Mouse (Mus musculus): ENCODE results near the gene Rtn4ip1. TPM values are rescaled to one million over a fixed set of nuclear protein-coding genes. Genes with fewer than 3 reads are reported as not detected.
"Not testable (repeated sequence)": the region's sequence is repeated elsewhere in the genome, so short reads cannot be mapped to it uniquely, and the experiment has no call there.

The Rtn4ip1 gene
- polyA plus RNA-seq, 1 experiment from 2014 or later = 25.7 TPM

GRCm38 (mm10) chr10:43945435-43945834 is 43.8 kb downstream of the Rtn4ip1 start:
- no peaks in the 10 kb centered on the region for H3K36me3 ChIP-seq (ENCODE audit: control insufficient read depth, insufficient read depth, low read length)
- 75% methylated on average over 4 of the region's 4 CpGs for WGBS (ENCODE audit: insufficient replicate concordance)
- H3K27me3 ChIP-seq (ENCODE audit: control insufficient read depth, insufficient read depth, low read length) = no peaks in the 10 kb centered on the region
- no peak for ATAC-seq (replicated peaks; ENCODE audit: insufficient number of reproducible peaks, low FRiP score, low TSS enrichment)
- H3K4me2 ChIP-seq = no peak overlapping the region
- no peak overlapping the region for H3K9ac ChIP-seq (ENCODE audit: low read depth, low read length)
- no peak overlapping the region for H3K4me3 ChIP-seq (ENCODE audit: low read depth, low read length)
- no peaks in the 10 kb centered on the region for H3K9me3 ChIP-seq (replicated peaks; ENCODE audit: control insufficient read depth, low read length)
- H3K27ac ChIP-seq (ENCODE audit: low read depth, low read length) = no peak overlapping the region
- H3K4me1 ChIP-seq (ENCODE audit: control insufficient read depth, insufficient read depth, low read length) = 0 out of 2 replicates have a peak, but pooled peaks cover 2% of the 10 kb centered on the region

- no peak for ATAC-seq (replicated peaks; ENCODE audit: insufficient number of reproducible peaks, low FRiP score, low TSS enrichment)
- no peak overlapping the region for H3K9ac ChIP-seq (ENCODE audit: low read depth, low read length)
Measured at GRCm38 (mm10) chr10:43953942-43954341, 52.3 kb downstream of the Rtn4ip1 start.

GRCm38 (mm10) chr10:43964943-43965342 is 63.3 kb downstream of the Rtn4ip1 start:
- Histone ChIP-seq H3K9ac (ENCODE audit: low read depth, low read length) (no peak overlapping the region), H3K27ac (ENCODE audit: low read depth, low read length) (no peak overlapping the region), H3K27me3 (ENCODE audit: control insufficient read depth, insufficient read depth, low read length) (no peaks in the 10 kb centered on the region), H3K9me3 (replicated peaks; ENCODE audit: control insufficient read depth, low read length) (no peaks in the 10 kb centered on the region), H3K36me3 (ENCODE audit: control insufficient read depth, insufficient read depth, low read length) (no peaks in the 10 kb centered on the region), H3K4me2 (no peak overlapping the region), H3K4me1 (ENCODE audit: control insufficient read depth, insufficient read depth, low read length) (no peaks in the 10 kb centered on the region), H3K4me3 (ENCODE audit: low read depth, low read length) (no peak overlapping the region)
- no peak for ATAC-seq (replicated peaks; ENCODE audit: insufficient number of reproducible peaks, low FRiP score, low TSS enrichment)
- 51% methylated on average over 2 of the region's 2 CpGs for WGBS (ENCODE audit: insufficient replicate concordance)

More at GRCm38 (mm10) chr10:43953942-43954341, 52.3 kb downstream of the Rtn4ip1 start:
- H3K36me3 ChIP-seq (ENCODE audit: control insufficient read depth, insufficient read depth, low read length) = no peaks in the 10 kb centered on the region
- no peak overlapping the region for H3K4me2 ChIP-seq
- H3K9me3 ChIP-seq (replicated peaks; ENCODE audit: control insufficient read depth, low read length) = no peaks in the 10 kb centered on the region
- H3K27ac ChIP-seq (ENCODE audit: low read depth, low read length) = no peak overlapping the region
- no peaks in the 10 kb centered on the region for H3K27me3 ChIP-seq (ENCODE audit: control insufficient read depth, insufficient read depth, low read length)
- H3K4me1 ChIP-seq (ENCODE audit: control insufficient read depth, insufficient read depth, low read length) = no peaks in the 10 kb centered on the region
- no peak overlapping the region for H3K4me3 ChIP-seq (ENCODE audit: low read depth, low read length)

GRCm38 (mm10) chr10:43973244-43973643 is 71.6 kb downstream of the Rtn4ip1 start:
- H3K4me2 ChIP-seq = no peak overlapping the region
- H3K9me3 ChIP-seq (replicated peaks; ENCODE audit: control insufficient read depth, low read length) = no peaks in the 10 kb centered on the region
- no peak overlapping the region for H3K9ac ChIP-seq (ENCODE audit: low read depth, low read length)
- no peak overlapping the region for H3K4me3 ChIP-seq (ENCODE audit: low read depth, low read length)
- H3K27me3 ChIP-seq (ENCODE audit: control insufficient read depth, insufficient read depth, low read length) = no peaks in the 10 kb centered on the region
- no peaks in the 10 kb centered on the region for H3K4me1 ChIP-seq (ENCODE audit: control insufficient read depth, insufficient read depth, low read length)
- no peak for ATAC-seq (replicated peaks; ENCODE audit: insufficient number of reproducible peaks, low FRiP score, low TSS enrichment)
- H3K27ac ChIP-seq (ENCODE audit: low read depth, low read length) = no peak overlapping the region
- H3K36me3 ChIP-seq (ENCODE audit: control insufficient read depth, insufficient read depth, low read length) = no peaks in the 10 kb centered on the region
- 68% methylated on average over 2 of the region's 2 CpGs for WGBS (ENCODE audit: insufficient replicate concordance)

- H3K4me1 ChIP-seq (ENCODE audit: control insufficient read depth, insufficient read depth, low read length) = no peaks in the 10 kb centered on the region
- H3K4me3 ChIP-seq (ENCODE audit: low read depth, low read length) = no peak overlapping the region
- 39% methylated on average over 3 of the region's 3 CpGs for WGBS (ENCODE audit: insufficient replicate concordance)
- H3K4me2 ChIP-seq = no peak overlapping the region
- no peak for ATAC-seq (replicated peaks; ENCODE audit: insufficient number of reproducible peaks, low FRiP score, low TSS enrichment)
- H3K27me3 ChIP-seq (ENCODE audit: control insufficient read depth, insufficient read depth, low read length) = no peaks in the 10 kb centered on the region
- no peak overlapping the region for H3K9ac ChIP-seq (ENCODE audit: low read depth, low read length)
- no peak overlapping the region for H3K27ac ChIP-seq (ENCODE audit: low read depth, low read length)
- H3K36me3 ChIP-seq (ENCODE audit: control insufficient read depth, insufficient read depth, low read length) = no peaks in the 10 kb centered on the region
- H3K9me3 ChIP-seq (replicated peaks; ENCODE audit: control insufficient read depth, low read length) = no peaks in the 10 kb centered on the region
Measured at GRCm38 (mm10) chr10:43977353-43977752, 75.7 kb downstream of the Rtn4ip1 start.

- H3K9me3 ChIP-seq (replicated peaks; ENCODE audit: control insufficient read depth, low read length) = no peaks in the 10 kb centered on the region
- no peak overlapping the region for H3K9ac ChIP-seq (ENCODE audit: low read depth, low read length)
- 42% methylated on average over 1 of the region's 1 CpGs for WGBS (ENCODE audit: insufficient replicate concordance)
- H3K27me3 ChIP-seq (ENCODE audit: control insufficient read depth, insufficient read depth, low read length) = no peaks in the 10 kb centered on the region
- no peaks in the 10 kb centered on the region for H3K36me3 ChIP-seq (ENCODE audit: control insufficient read depth, insufficient read depth, low read length)
- H3K4me2 ChIP-seq = no peak overlapping the region
- H3K4me3 ChIP-seq (ENCODE audit: low read depth, low read length) = no peak overlapping the region
- H3K27ac ChIP-seq (ENCODE audit: low read depth, low read length) = no peak overlapping the region
- no peaks in the 10 kb centered on the region for H3K4me1 ChIP-seq (ENCODE audit: control insufficient read depth, insufficient read depth, low read length)
- ATAC-seq (replicated peaks; ENCODE audit: insufficient number of reproducible peaks, low FRiP score, low TSS enrichment) = no peak
Measured at GRCm38 (mm10) chr10:43980080-43980479, 78.5 kb downstream of the Rtn4ip1 start.

- not testable (repeated sequence) for H3K4me2 ChIP-seq; H3K9me3 ChIP-seq (replicated peaks; ENCODE audit: control insufficient read depth, low read length); H3K36me3 ChIP-seq (ENCODE audit: control insufficient read depth, insufficient read depth, low read length); H3K4me3 ChIP-seq (ENCODE audit: low read depth, low read length); H3K27ac ChIP-seq (ENCODE audit: low read depth, low read length); H3K9ac ChIP-seq (ENCODE audit: low read depth, low read length); H3K27me3 ChIP-seq (ENCODE audit: control insufficient read depth, insufficient read depth, low read length); ATAC-seq (replicated peaks; ENCODE audit: insufficient number of reproducible peaks, low FRiP score, low TSS enrichment); H3K4me1 ChIP-seq (ENCODE audit: control insufficient read depth, insufficient read depth, low read length)
- WGBS (ENCODE audit: insufficient replicate concordance) = 88% methylated on average over 3 of the region's 3 CpGs
Measured at GRCm38 (mm10) chr10:43980742-43981141, 79.1 kb downstream of the Rtn4ip1 start.

- Histone ChIP-seq H3K9me3 (replicated peaks; ENCODE audit: control insufficient read depth, low read length) (no peaks in the 10 kb centered on the region), H3K27ac (ENCODE audit: low read depth, low read length) (no peak overlapping the region)
- no peak for ATAC-seq (replicated peaks; ENCODE audit: insufficient number of reproducible peaks, low FRiP score, low TSS enrichment)
Measured at GRCm38 (mm10) chr10:43982470-43982869, 80.9 kb downstream of the Rtn4ip1 start.

GRCm38 (mm10) chr10:43983241-43983640 is 81.6 kb downstream of the Rtn4ip1 start:
- H3K4me3 ChIP-seq (ENCODE audit: low read depth, low read length) = no peak overlapping the region
- no peak overlapping the region for H3K4me2 ChIP-seq
- no peak for ATAC-seq (replicated peaks; ENCODE audit: insufficient number of reproducible peaks, low FRiP score, low TSS enrichment)
- no peak overlapping the region for H3K27ac ChIP-seq (ENCODE audit: low read depth, low read length)
- no peaks in the 10 kb centered on the region for H3K36me3 ChIP-seq (ENCODE audit: control insufficient read depth, insufficient read depth, low read length)
- WGBS (ENCODE audit: insufficient replicate concordance) = 83% methylated on average over 5 of the region's 5 CpGs
- no peaks in the 10 kb centered on the region for H3K4me1 ChIP-seq (ENCODE audit: control insufficient read depth, insufficient read depth, low read length)
- H3K9ac ChIP-seq (ENCODE audit: low read depth, low read length) = no peak overlapping the region
- H3K27me3 ChIP-seq (ENCODE audit: control insufficient read depth, insufficient read depth, low read length) = no peaks in the 10 kb centered on the region
- no peaks in the 10 kb centered on the region for H3K9me3 ChIP-seq (replicated peaks; ENCODE audit: control insufficient read depth, low read length)

More at GRCm38 (mm10) chr10:43982470-43982869, 80.9 kb downstream of the Rtn4ip1 start:
- Histone ChIP-seq H3K9ac (ENCODE audit: low read depth, low read length) (no peak overlapping the region), H3K27me3 (ENCODE audit: control insufficient read depth, insufficient read depth, low read length) (no peaks in the 10 kb centered on the region), H3K4me3 (ENCODE audit: low read depth, low read length) (no peak overlapping the region), H3K36me3 (ENCODE audit: control insufficient read depth, insufficient read depth, low read length) (no peaks in the 10 kb centered on the region), H3K4me1 (ENCODE audit: control insufficient read depth, insufficient read depth, low read length) (no peaks in the 10 kb centered on the region), H3K4me2 (no peak overlapping the region)
- 74% methylated on average over 6 of the region's 6 CpGs for WGBS (ENCODE audit: insufficient replicate concordance)
